Mouse (Mus musculus): ENCODE measurements around the gene Ube2n. TPM values are rescaled to one million over a fixed set of nuclear protein-coding genes. Genes with fewer than 3 reads are reported as not detected.

The Ube2n gene
- polyA plus RNA-seq, 1 experiment from 2014 or later: 255 TPM

- H3K9ac ChIP-seq (ENCODE audit: low read length): no peak overlapping the region
- peak overlapping the region; percentile 54 for H3K4me2 ChIP-seq (ENCODE audit: low read length)
- H3K27ac ChIP-seq (replicated peaks in 1 of 2; ENCODE audit: control insufficient read depth in 1 of 2, insufficient read depth in 1 of 2, low read depth in 2 of 2, low read length in 2 of 2): peak overlapping the region; percentile 73 to 75; a peak in 3 of 4 replicates
- H3K36me3 ChIP-seq (ENCODE audit: control insufficient read depth, insufficient read depth, low read length): peaks cover 12% of the 10 kb centered on the region
- 0 out of 2 replicates have a peak, but pooled peaks have one; percentile 32 for ATAC-seq (ENCODE audit: insufficient number of reproducible peaks, insufficient read depth, low FRiP score, low read depth)
- H3K27me3 ChIP-seq (ENCODE audit: control insufficient read depth, insufficient read depth, low read length): no peaks in the 10 kb centered on the region
- no peak overlapping the region for H3K4me3 ChIP-seq (ENCODE audit: control insufficient read depth in 1 of 2, insufficient read depth in 1 of 2, low read depth in 1 of 2, low read length in 2 of 2)
- peaks cover 2 to 34% of the 10 kb centered on the region in 2 experiments for H3K4me1 ChIP-seq (ENCODE audit: control insufficient read depth in 2 of 2, insufficient read depth in 2 of 2, low read length in 2 of 2)
- no peaks in the 10 kb centered on the region for H3K9me3 ChIP-seq (ENCODE audit: control insufficient read depth, low read length)
- 31% methylated on average over 3 of the region's 3 CpGs for WGBS
Observed at GRCm38 (mm10) chr10:95539260-95539659, 24.3 kb downstream of the Ube2n start.

DNA sequence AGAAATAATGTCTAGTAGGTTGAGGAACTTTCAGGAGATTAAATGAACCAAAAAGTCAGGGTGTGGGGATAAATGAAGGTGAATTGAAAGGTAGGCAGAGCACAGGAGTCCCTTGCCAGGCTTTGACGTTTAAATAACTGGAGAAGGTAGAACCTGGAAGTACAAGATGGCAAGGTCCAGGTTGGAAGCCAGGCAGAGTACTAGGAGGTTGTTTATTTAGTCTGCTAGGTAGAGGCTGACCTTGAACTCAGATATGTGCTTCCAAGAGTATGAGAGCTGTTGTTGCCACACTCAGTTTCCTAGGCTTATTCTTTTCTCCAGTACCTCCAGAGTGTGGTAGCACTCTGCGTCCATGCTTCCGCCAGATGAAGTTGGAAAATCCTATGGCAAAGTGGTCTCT is 24.9 kb downstream of the Ube2n start:
- Histone ChIP-seq H3K9me3 (ENCODE audit: control insufficient read depth, low read length) (no peaks in the 10 kb centered on the region), H3K27ac (replicated peaks in 1 of 2; ENCODE audit: control insufficient read depth in 1 of 2, insufficient read depth in 1 of 2, low read depth in 2 of 2, low read length in 2 of 2) (peak overlapping the region in 1 of 2 experiments; percentile 75; a peak in 2 of 4 replicates), H3K36me3 (ENCODE audit: control insufficient read depth, insufficient read depth, low read length) (peaks cover 17% of the 10 kb centered on the region), H3K4me1 (ENCODE audit: control insufficient read depth in 2 of 2, insufficient read depth in 2 of 2, low read length in 2 of 2) (peaks cover 2 to 28% of the 10 kb centered on the region in 2 experiments), H3K27me3 (ENCODE audit: control insufficient read depth, insufficient read depth, low read length) (no peaks in the 10 kb centered on the region), H3K9ac (ENCODE audit: low read length) (no peak overlapping the region), H3K4me3 (ENCODE audit: control insufficient read depth in 1 of 2, insufficient read depth in 1 of 2, low read depth in 1 of 2, low read length in 2 of 2) (no peak overlapping the region), H3K4me2 (ENCODE audit: low read length) (peak overlapping the region; percentile 54)
- WGBS: 71% methylated on average over 3 of the region's 3 CpGs
- no peak for ATAC-seq (ENCODE audit: insufficient number of reproducible peaks, insufficient read depth, low FRiP score, low read depth)

DNA sequence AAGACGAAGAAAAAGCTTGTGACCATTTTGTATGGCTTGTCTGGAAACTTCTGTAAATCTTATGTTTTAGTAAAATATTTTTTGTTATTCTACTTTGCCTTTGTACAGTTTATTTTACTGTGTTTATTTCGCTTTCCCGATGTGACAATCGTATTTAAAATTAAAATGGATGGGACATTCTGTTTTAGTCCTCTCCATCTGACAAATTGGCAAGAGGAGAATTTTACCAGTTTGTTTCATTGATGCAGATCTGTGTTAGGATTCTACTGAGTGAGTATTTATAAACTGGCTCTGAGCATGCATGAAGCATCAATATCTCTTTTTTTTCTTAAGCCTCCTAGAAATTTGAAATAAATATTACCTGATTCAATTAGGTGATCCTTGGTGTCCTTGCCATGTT is 28.0 kb downstream of the Ube2n start:
- Histone ChIP-seq H3K36me3 (ENCODE audit: control insufficient read depth, insufficient read depth, low read length) (peaks cover 45% of the 10 kb centered on the region), H3K27ac (replicated peaks in 1 of 2; ENCODE audit: control insufficient read depth in 1 of 2, insufficient read depth in 1 of 2, low read depth in 2 of 2, low read length in 2 of 2) (no peak overlapping the region)
- 92% methylated on average over 4 of the region's 4 CpGs for WGBS

DNA sequence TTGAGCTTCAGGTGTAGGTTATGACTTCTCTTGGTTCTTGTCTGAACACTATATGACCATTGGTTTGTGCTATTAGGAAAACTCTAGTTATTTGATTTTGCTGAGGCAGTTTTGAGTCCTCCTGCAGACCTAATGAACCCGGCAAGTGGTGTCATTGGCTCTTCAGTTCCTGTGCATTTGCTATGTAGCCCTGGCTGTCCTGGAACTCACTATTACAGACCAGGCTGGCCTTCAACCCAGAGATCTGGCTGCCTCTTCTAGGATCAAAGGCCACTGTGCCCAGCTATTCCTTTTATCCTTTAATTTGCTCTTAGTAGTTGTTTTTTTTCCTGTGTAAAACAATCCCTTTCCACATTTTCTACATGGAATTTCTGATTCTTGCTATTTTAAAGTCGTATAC is 28.4 kb downstream of the Ube2n start:
- H3K9ac ChIP-seq (ENCODE audit: low read length): no peak overlapping the region
- peaks cover 2 to 23% of the 10 kb centered on the region in 2 experiments for H3K4me1 ChIP-seq (ENCODE audit: control insufficient read depth in 2 of 2, insufficient read depth in 2 of 2, low read length in 2 of 2)
- no peak overlapping the region for H3K4me3 ChIP-seq (ENCODE audit: control insufficient read depth in 1 of 2, insufficient read depth in 1 of 2, low read depth in 1 of 2, low read length in 2 of 2)
- H3K27ac ChIP-seq (replicated peaks in 1 of 2; ENCODE audit: control insufficient read depth in 1 of 2, insufficient read depth in 1 of 2, low read depth in 2 of 2, low read length in 2 of 2): no peak overlapping the region
- peaks cover 50% of the 10 kb centered on the region for H3K36me3 ChIP-seq (ENCODE audit: control insufficient read depth, insufficient read depth, low read length)
- H3K9me3 ChIP-seq (ENCODE audit: control insufficient read depth, low read length): no peaks in the 10 kb centered on the region
- WGBS: 78% methylated on average over 2 of the region's 2 CpGs
- no peak for ATAC-seq (ENCODE audit: insufficient number of reproducible peaks, insufficient read depth, low FRiP score, low read depth)
- no peaks in the 10 kb centered on the region for H3K27me3 ChIP-seq (ENCODE audit: control insufficient read depth, insufficient read depth, low read length)
- H3K4me2 ChIP-seq (ENCODE audit: low read length): no peak overlapping the region

More for the DNA sequence above, 28.0 kb downstream of the Ube2n start:
- no peak for ATAC-seq (ENCODE audit: insufficient number of reproducible peaks, insufficient read depth, low FRiP score, low read depth)
- Histone ChIP-seq H3K4me1 (ENCODE audit: control insufficient read depth in 2 of 2, insufficient read depth in 2 of 2, low read length in 2 of 2) (peaks cover 2 to 28% of the 10 kb centered on the region in 2 experiments), H3K9me3 (ENCODE audit: control insufficient read depth, low read length) (no peaks in the 10 kb centered on the region), H3K4me3 (ENCODE audit: control insufficient read depth in 1 of 2, insufficient read depth in 1 of 2, low read depth in 1 of 2, low read length in 2 of 2) (no peak overlapping the region), H3K4me2 (ENCODE audit: low read length) (no peak overlapping the region), H3K9ac (ENCODE audit: low read length) (no peak overlapping the region), H3K27me3 (ENCODE audit: control insufficient read depth, insufficient read depth, low read length) (no peaks in the 10 kb centered on the region)

GRCm38 (mm10) chr10:95544004-95544403 is 29.1 kb downstream of the Ube2n start:
- peaks cover 2 to 17% of the 10 kb centered on the region in 2 experiments for H3K4me1 ChIP-seq (ENCODE audit: control insufficient read depth in 2 of 2, insufficient read depth in 2 of 2, low read length in 2 of 2)
- H3K27me3 ChIP-seq (ENCODE audit: control insufficient read depth, insufficient read depth, low read length): no peaks in the 10 kb centered on the region
- peak overlapping the region; percentile 8 to 30; a peak in 1 of 4 replicates for H3K27ac ChIP-seq (replicated peaks in 1 of 2; ENCODE audit: control insufficient read depth in 1 of 2, insufficient read depth in 1 of 2, low read depth in 2 of 2, low read length in 2 of 2)
- no peak overlapping the region for H3K4me3 ChIP-seq (ENCODE audit: control insufficient read depth in 1 of 2, insufficient read depth in 1 of 2, low read depth in 1 of 2, low read length in 2 of 2)
- H3K9me3 ChIP-seq (ENCODE audit: control insufficient read depth, low read length): no peaks in the 10 kb centered on the region
- H3K9ac ChIP-seq (ENCODE audit: low read length): no peak overlapping the region
- H3K4me2 ChIP-seq (ENCODE audit: low read length): no peak overlapping the region
- no peak for ATAC-seq (ENCODE audit: insufficient number of reproducible peaks, insufficient read depth, low FRiP score, low read depth)
- peaks cover 55% of the 10 kb centered on the region for H3K36me3 ChIP-seq (ENCODE audit: control insufficient read depth, insufficient read depth, low read length)

DNA sequence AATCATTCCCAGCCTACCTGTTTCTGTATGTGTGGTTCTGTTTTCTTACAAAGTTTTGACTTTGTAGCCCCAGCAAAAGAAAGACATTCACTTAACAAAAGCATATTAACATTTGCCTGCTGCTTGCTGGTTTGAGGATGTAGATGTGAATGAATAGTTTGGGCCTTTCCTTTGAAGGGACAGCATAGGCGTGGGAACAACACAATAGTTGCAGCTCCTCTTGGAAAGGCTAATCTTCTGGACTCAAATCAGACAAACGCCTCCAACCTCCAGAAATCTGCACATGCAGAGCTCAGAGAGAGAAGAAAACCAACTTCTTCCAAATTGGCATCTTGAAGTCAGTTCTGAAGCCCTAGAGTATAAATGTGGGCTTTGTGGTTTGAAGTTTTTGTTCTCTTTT is 29.7 kb downstream of the Ube2n start:
- Histone ChIP-seq H3K36me3 (ENCODE audit: control insufficient read depth, insufficient read depth, low read length) (peaks cover 62% of the 10 kb centered on the region), H3K27me3 (ENCODE audit: control insufficient read depth, insufficient read depth, low read length) (no peaks in the 10 kb centered on the region), H3K4me2 (ENCODE audit: low read length) (no peak overlapping the region), H3K9ac (ENCODE audit: low read length) (no peak overlapping the region), H3K27ac (replicated peaks in 1 of 2; ENCODE audit: control insufficient read depth in 1 of 2, insufficient read depth in 1 of 2, low read depth in 2 of 2, low read length in 2 of 2) (no peak overlapping the region), H3K4me3 (ENCODE audit: control insufficient read depth in 1 of 2, insufficient read depth in 1 of 2, low read depth in 1 of 2, low read length in 2 of 2) (no peak overlapping the region), H3K4me1 (ENCODE audit: control insufficient read depth in 2 of 2, insufficient read depth in 2 of 2, low read length in 2 of 2) (peaks cover 0 to 12% of the 10 kb centered on the region in 2 experiments; a peak in 3 of 4 replicates), H3K9me3 (ENCODE audit: control insufficient read depth, low read length) (no peaks in the 10 kb centered on the region)
- no peak for ATAC-seq (ENCODE audit: insufficient number of reproducible peaks, insufficient read depth, low FRiP score, low read depth)
- 79% methylated on average over 2 of the region's 2 CpGs for WGBS

DNA sequence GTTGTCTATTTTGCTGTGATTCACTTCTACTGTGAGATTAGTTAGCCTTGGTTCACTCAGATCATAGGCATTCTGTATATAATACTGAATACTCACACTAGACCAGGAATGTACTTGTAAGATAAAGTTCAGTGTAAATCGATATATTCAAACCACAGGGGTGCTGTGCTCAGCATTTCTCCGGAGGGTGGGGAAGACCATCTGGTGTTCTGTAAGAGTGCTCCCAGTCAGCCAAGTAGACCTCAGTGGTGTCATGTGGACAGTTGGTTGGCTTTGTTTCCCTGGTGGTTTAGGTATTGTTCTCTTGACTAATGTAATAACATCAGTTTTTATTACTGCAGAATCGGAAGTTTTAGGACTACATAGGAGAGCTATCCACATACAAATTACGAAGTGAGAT is 30.1 kb downstream of the Ube2n start:
- Histone ChIP-seq H3K9me3 (ENCODE audit: control insufficient read depth, low read length) (no peaks in the 10 kb centered on the region), H3K36me3 (ENCODE audit: control insufficient read depth, insufficient read depth, low read length) (peaks cover 66% of the 10 kb centered on the region), H3K27ac (replicated peaks in 1 of 2; ENCODE audit: control insufficient read depth in 1 of 2, insufficient read depth in 1 of 2, low read depth in 2 of 2, low read length in 2 of 2) (no peak overlapping the region), H3K4me1 (ENCODE audit: control insufficient read depth in 2 of 2, insufficient read depth in 2 of 2, low read length in 2 of 2) (peaks cover 0 to 8% of the 10 kb centered on the region in 2 experiments; a peak in 2 of 4 replicates), H3K9ac (ENCODE audit: low read length) (no peak overlapping the region), H3K4me3 (ENCODE audit: control insufficient read depth in 1 of 2, insufficient read depth in 1 of 2, low read depth in 1 of 2, low read length in 2 of 2) (no peak overlapping the region), H3K4me2 (ENCODE audit: low read length) (no peak overlapping the region), H3K27me3 (ENCODE audit: control insufficient read depth, insufficient read depth, low read length) (no peaks in the 10 kb centered on the region)
- no peak for ATAC-seq (ENCODE audit: insufficient number of reproducible peaks, insufficient read depth, low FRiP score, low read depth)
- WGBS: 78% methylated on average over 4 of the region's 4 CpGs

- ATAC-seq (ENCODE audit: insufficient number of reproducible peaks, insufficient read depth, low FRiP score, low read depth): no peak
- no peak overlapping the region for H3K4me3 ChIP-seq (ENCODE audit: control insufficient read depth in 1 of 2, insufficient read depth in 1 of 2, low read depth in 1 of 2, low read length in 2 of 2)
- H3K27ac ChIP-seq (replicated peaks in 1 of 2; ENCODE audit: control insufficient read depth in 1 of 2, insufficient read depth in 1 of 2, low read depth in 2 of 2, low read length in 2 of 2): no peak overlapping the region
- H3K9me3 ChIP-seq (ENCODE audit: control insufficient read depth, low read length): no peaks in the 10 kb centered on the region
- H3K4me1 ChIP-seq (ENCODE audit: control insufficient read depth in 2 of 2, insufficient read depth in 2 of 2, low read length in 2 of 2): peaks cover 0 to 5% of the 10 kb centered on the region in 2 experiments; a peak in 1 of 4 replicates
- H3K36me3 ChIP-seq (ENCODE audit: control insufficient read depth, insufficient read depth, low read length): peaks cover 77% of the 10 kb centered on the region
- no peak overlapping the region for H3K9ac ChIP-seq (ENCODE audit: low read length)
- no peak overlapping the region for H3K4me2 ChIP-seq (ENCODE audit: low read length)
- WGBS: 94% methylated on average over 2 of the region's 2 CpGs
- no peaks in the 10 kb centered on the region for H3K27me3 ChIP-seq (ENCODE audit: control insufficient read depth, insufficient read depth, low read length)
Observed at GRCm38 (mm10) chr10:95546178-95546577, 31.2 kb downstream of the Ube2n start.
